Mouse (Mus musculus) CH12.LX (cell line): ENCODE data around the gene Hirip3. TPM values are rescaled to one million over a fixed set of nuclear protein-coding genes. Genes with fewer than 3 reads are reported as not detected.

ENCODE experiments used
- DNase-seq: peaks from one replicate; pipeline ENCODE4 v3.0.0-alpha.2; 2013; ENCODE audit errors: extremely low read depth
- H3K27ac ChIP-seq: 2 replicates; pipeline ENCODE4 v1.5.1; 2012; ENCODE audit warnings: low read depth, mild to moderate bottlenecking, control low read depth, moderate library complexity; ENCODE audit not compliant: insufficient read depth
- H3K27me3 ChIP-seq: replicated peaks from 2 replicates; pipeline ENCODE3; 2012; ENCODE audit warnings: inconsistent platforms
- H3K36me3 ChIP-seq, 2 experiments: replicated peaks in 1 of 2; 2 replicates each; pipeline versions ENCODE3 to v1.6.1; 2012; ENCODE audit warnings: inconsistent platforms in 1 of 2, low read length in 1 of 2, mild to moderate bottlenecking in 1 of 2, mixed read lengths in 1 of 2, moderate library complexity in 1 of 2; ENCODE audit not compliant: control insufficient read depth in 1 of 2, insufficient read depth in 1 of 2
- H3K4me1 ChIP-seq, 2 experiments: 2 replicates each; pipeline ENCODE4 v1.6.1; 2012; ENCODE audit warnings: inconsistent platforms in 1 of 2, moderate library complexity in 1 of 2; ENCODE audit not compliant: insufficient read depth in 2 of 2, control insufficient read depth in 1 of 2
- H3K4me2 ChIP-seq: 2 replicates; pipeline ENCODE4 v1.6.1; 2012; ENCODE audit warnings: low read depth, mild to moderate bottlenecking, control low read depth; ENCODE audit not compliant: poor library complexity, insufficient read depth, severe bottlenecking
- H3K4me3 ChIP-seq, 3 experiments: fragments of 150-350 bp in 1 of 3; sonication (generic) in 1 of 3; replicated peaks in 1 of 3; 2 replicates each; pipeline versions ENCODE3 to v1.5.1; 2011 to 2012; ENCODE audit warnings: low read depth in 2 of 3, low read length in 2 of 3, mild to moderate bottlenecking in 2 of 3, moderate library complexity in 2 of 3, control low read depth in 1 of 3, improper control_type of control experiment in 1 of 3, inconsistent platforms in 1 of 3, mixed read lengths in 1 of 3; ENCODE audit not compliant: poor library complexity in 1 of 3
- H3K79me2 ChIP-seq: replicated peaks from 2 replicates; pipeline ENCODE4 v1.6.1; 2012; ENCODE audit warnings: mild to moderate bottlenecking, moderate library complexity; ENCODE audit not compliant: control insufficient read depth, poor library complexity, insufficient read depth, severe bottlenecking; ENCODE audit errors: extremely low read depth
- H3K9ac ChIP-seq: 2 replicates; pipeline ENCODE4 v1.6.1; 2012; ENCODE audit warnings: low read depth, mild to moderate bottlenecking, control low read depth, moderate library complexity; ENCODE audit not compliant: insufficient read depth
- H3K9me3 ChIP-seq: replicated peaks from 2 replicates; pipeline ENCODE3; 2012; ENCODE audit warnings: low read length, inconsistent platforms, mixed read lengths
- BHLHE40 ChIP-seq: IDR thresholded peaks from 2 replicates; pipeline ENCODE4 v1.6.1; 2011; ENCODE audit warnings: mild to moderate bottlenecking, low read depth, low read length, improper control_type of control experiment
- CHD1 ChIP-seq: IDR thresholded peaks from 2 replicates; pipeline ENCODE4 v1.6.1; 2012; ENCODE audit warnings: low read depth, low read length, improper control_type of control experiment, inconsistent platforms
- CHD2 ChIP-seq: IDR thresholded peaks from 2 replicates; pipeline ENCODE4 v1.6.1; 2011; ENCODE audit warnings: low read length, improper control_type of control experiment
- CTCF ChIP-seq, 2 experiments: IDR thresholded peaks in 1 of 2; conservative IDR thresholded peaks in 1 of 2; 2 replicates each; pipeline ENCODE4 v1.5.1; 2011 to 2012; ENCODE audit warnings: low read depth in 2 of 2, low read length in 2 of 2, improper control_type of control experiment in 1 of 2, inconsistent platforms in 1 of 2, mild to moderate bottlenecking in 1 of 2, moderate library complexity in 1 of 2
- E2F4 ChIP-seq: IDR thresholded peaks from 2 replicates; pipeline ENCODE4 v1.6.1; 2011; ENCODE audit warnings: low read depth, low read length, improper control_type of control experiment; ENCODE audit not compliant: insufficient replicate concordance
- ELF1 ChIP-seq: IDR thresholded peaks from 2 replicates; pipeline ENCODE4 v1.6.1; 2014; ENCODE audit warnings: low read depth, mild to moderate bottlenecking, inconsistent platforms, low read length, improper control_type of control experiment
- EP300 ChIP-seq: IDR thresholded peaks from 2 replicates; pipeline ENCODE4 v1.6.1; 2011; ENCODE audit warnings: low read length, improper control_type of control experiment
- ETS1 ChIP-seq: conservative IDR thresholded peaks from 2 replicates; pipeline ENCODE4 v1.6.1; 2012; ENCODE audit warnings: low read depth, mild to moderate bottlenecking, inconsistent platforms, low read length, improper control_type of control experiment, moderate library complexity
- GABPA ChIP-seq: IDR thresholded peaks from 2 replicates; pipeline ENCODE4 v1.6.1; 2012; ENCODE audit warnings: low read depth, low read length, improper control_type of control experiment, inconsistent platforms; ENCODE audit not compliant: insufficient replicate concordance
- HCFC1 ChIP-seq: IDR thresholded peaks from 2 replicates; pipeline ENCODE4 v1.6.1; 2012; ENCODE audit warnings: low read depth, mild to moderate bottlenecking, inconsistent platforms, low read length, improper control_type of control experiment
- IRF4 ChIP-seq: IDR thresholded peaks from 2 replicates; pipeline ENCODE4 v1.6.1; 2014; ENCODE audit warnings: low read depth, mild to moderate bottlenecking, inconsistent platforms, low read length, improper control_type of control experiment
- JUN ChIP-seq: IDR thresholded peaks from 2 replicates; pipeline ENCODE4 v1.6.1; 2011; ENCODE audit warnings: low read depth, mild to moderate bottlenecking, low read length, improper control_type of control experiment, moderate library complexity; ENCODE audit not compliant: insufficient read depth
- JUND ChIP-seq: conservative IDR thresholded peaks from 2 replicates; pipeline ENCODE4 v1.6.1; 2011; ENCODE audit warnings: low read depth, low read length, improper control_type of control experiment
- KAT2A ChIP-seq: IDR thresholded peaks from 2 replicates; pipeline ENCODE4 v1.6.1; 2012; ENCODE audit warnings: low read length, improper control_type of control experiment, inconsistent platforms; ENCODE audit not compliant: insufficient replicate concordance
- MAFK ChIP-seq: IDR thresholded peaks from 2 replicates; pipeline ENCODE4 v1.6.1; 2011; ENCODE audit warnings: low read length, improper control_type of control experiment; ENCODE audit not compliant: insufficient replicate concordance
- MAX ChIP-seq: IDR thresholded peaks from 2 replicates; pipeline ENCODE4 v1.6.1; 2011; ENCODE audit warnings: low read length, improper control_type of control experiment
- MAZ ChIP-seq: IDR thresholded peaks from 2 replicates; pipeline ENCODE4 v1.6.1; 2012; ENCODE audit warnings: low read depth, mild to moderate bottlenecking, inconsistent platforms, low read length, improper control_type of control experiment, moderate library complexity
- MEF2A ChIP-seq: IDR thresholded peaks from 2 replicates; pipeline ENCODE4 v1.6.1; 2014; ENCODE audit warnings: low read depth, mild to moderate bottlenecking, inconsistent platforms, low read length, improper control_type of control experiment, borderline replicate concordance
- MXI1 ChIP-seq: IDR thresholded peaks from 2 replicates; pipeline ENCODE4 v1.6.1; 2011; ENCODE audit warnings: mild to moderate bottlenecking, low read depth, low read length, improper control_type of control experiment
- MYC ChIP-seq: IDR thresholded peaks from 2 replicates; pipeline ENCODE4 v1.6.1; 2011; ENCODE audit warnings: low read depth, mild to moderate bottlenecking, improper control_type of control experiment, low read length
- NELFE ChIP-seq: IDR thresholded peaks from 2 replicates; pipeline ENCODE4 v1.6.1; 2011; ENCODE audit warnings: low read depth, low read length, improper control_type of control experiment
- NRF1 ChIP-seq: IDR thresholded peaks from 2 replicates; pipeline ENCODE4 v1.6.1; 2014; ENCODE audit warnings: low read depth, mild to moderate bottlenecking, inconsistent platforms, low read length, improper control_type of control experiment, moderate library complexity
- PAX5 ChIP-seq: IDR thresholded peaks from 2 replicates; pipeline ENCODE4 v1.6.1; 2012; ENCODE audit warnings: low read length, inconsistent platforms, mixed read lengths
- POLR2A ChIP-seq: IDR thresholded peaks from 2 replicates; pipeline ENCODE4 v1.6.1; 2011; ENCODE audit warnings: low read depth, mild to moderate bottlenecking, improper control_type of control experiment, low read length
- POLR2AphosphoS2 ChIP-seq: IDR thresholded peaks from 2 replicates; pipeline ENCODE4 v1.6.1; 2011; ENCODE audit warnings: low read depth, low read length, improper control_type of control experiment
- RAD21 ChIP-seq: IDR thresholded peaks from 2 replicates; pipeline ENCODE4 v1.6.1; 2011; ENCODE audit warnings: low read depth, mild to moderate bottlenecking, low read length, improper control_type of control experiment, moderate library complexity
- RCOR1 ChIP-seq: conservative IDR thresholded peaks from 2 replicates; pipeline ENCODE4 v1.6.1; 2012; ENCODE audit warnings: low read depth, mild to moderate bottlenecking, inconsistent platforms, low read length, improper control_type of control experiment
- SIN3A ChIP-seq: IDR thresholded peaks from 2 replicates; pipeline ENCODE4 v1.6.1; 2012; ENCODE audit warnings: low read length, improper control_type of control experiment, inconsistent platforms
- SMC3 ChIP-seq: IDR thresholded peaks from 2 replicates; pipeline ENCODE4 v1.6.1; 2011; ENCODE audit warnings: low read depth, low read length, improper control_type of control experiment
- TBP ChIP-seq: conservative IDR thresholded peaks from 2 replicates; pipeline ENCODE4 v1.6.1; 2011; ENCODE audit warnings: low read depth, low read length, improper control_type of control experiment
- TCF12 ChIP-seq: IDR thresholded peaks from 2 replicates; pipeline ENCODE4 v1.6.1; 2014; ENCODE audit warnings: low read depth, mild to moderate bottlenecking, inconsistent platforms, low read length, improper control_type of control experiment
- UBTF ChIP-seq: IDR thresholded peaks from 2 replicates; pipeline ENCODE4 v1.6.1; 2012; ENCODE audit warnings: low read depth, mild to moderate bottlenecking, inconsistent platforms, low read length, improper control_type of control experiment, moderate library complexity
- USF1 ChIP-seq: IDR thresholded peaks from 2 replicates; pipeline ENCODE4 v1.6.1; 2014; ENCODE audit warnings: low read depth, mild to moderate bottlenecking, inconsistent platforms, low read length, improper control_type of control experiment
- USF2 ChIP-seq: conservative IDR thresholded peaks from 2 replicates; pipeline ENCODE4 v1.6.1; 2011; ENCODE audit warnings: low read depth, low read length, improper control_type of control experiment
- ZC3H11A ChIP-seq: IDR thresholded peaks from 2 replicates; pipeline ENCODE4 v1.6.1; 2012; ENCODE audit warnings: low read depth, mild to moderate bottlenecking, inconsistent platforms, low read length, improper control_type of control experiment
- ZKSCAN1 ChIP-seq: IDR thresholded peaks from 2 replicates; pipeline ENCODE4 v1.6.1; 2012; ENCODE audit warnings: low read depth, inconsistent platforms, low read length, improper control_type of control experiment, borderline replicate concordance
- ZMIZ1 ChIP-seq: IDR thresholded peaks from 2 replicates; pipeline ENCODE4 v1.6.1; 2012; ENCODE audit warnings: low read depth, mild to moderate bottlenecking, inconsistent platforms, low read length, improper control_type of control experiment
- ZNF384 ChIP-seq: IDR thresholded peaks from 2 replicates; pipeline ENCODE4 v1.6.1; 2012; ENCODE audit warnings: low read depth, low read length, improper control_type of control experiment, inconsistent platforms
- dilution Hi-C: fragments of 300-500 bp; cut with MboI; formaldehyde crosslinking; loops from 2 replicates; pipeline ENCODE4 v1.14.3; 2020; ENCODE audit warnings: low sequenced_read_pairs; ENCODE audit not compliant: extremely low pct_unique_long_range_greater_than_20kb, extremely low pct_ligation_motif_present
- in situ Hi-C: fragments of 300-500 bp; cut with MboI; formaldehyde crosslinking; loops from 3 replicates; pipeline ENCODE4 v1.14.3; 2019; ENCODE audit warnings: low sequenced_read_pairs, low pct_ligation_motif_present, low pct_unique_long_range_greater_than_20kb, mixed read lengths
- polyA plus RNA-seq: library from polyadenylated mRNA; unstranded; fragments of >175 nt; gene quantifications from 2 replicates; pipeline ENCODE4 v1.2.1, GENCODE M21; 2012; ENCODE audit warnings: low read depth; ENCODE audit not compliant: insufficient read length
- total RNA-seq, 2 experiments: library from RNA; depleted of rRNA; stranded (reverse); fragments of 300-350 nt in 1 of 2; fragments of >200 nt in 1 of 2; gene quantifications; 2 replicates each; pipeline ENCODE4 v1.2.3; 2012 to 2014

Hirip3 gene
- total RNA-seq (2012; rRNA removed), result 70.9 and 103 TPM in 2 replicates
- total RNA-seq (2014; rRNA removed), result 42.4 and 44.7 TPM in 2 replicates
- polyA plus RNA-seq, result 190 and 267 TPM in 2 replicates

- peak within 1 kb of the TSS; percentile 84 to 87 (median 85) for H3K4me3 ChIP-seq
- H3K4me2 ChIP-seq, result peak within 1 kb of the TSS; percentile 78
- TF ChIP-seq CHD2 (peak; percentile 6; the same call in 1 of the 2 replicates), SMC3 (no peak), SIN3A (peak; percentile 30; the same call in 1 of the 2 replicates), ZNF384 (no peak), GABPA (peak; percentile 37; the same call in 1 of the 2 replicates), JUND (no peak), NELFE (peak; percentile 61), CTCF (conservative IDR thresholded peaks at IDR 0.05 in 1 of 2, IDR thresholded peaks at IDR 0.05 in 1 of 2; ENCODE audit: low read depth in 2 of 2, low read length in 2 of 2) (no peak), ETS1 (no peak), RAD21 (no peak), MAFK (0 out of 2 replicates have a peak, but pooled peaks have one; percentile 37), KAT2A (peak; percentile 88; the same call in 1 of the 2 replicates), IRF4 (peak; percentile 61), ELF1 (peak; percentile 95), USF2 (no peak), POLR2AphosphoS2 (no peak; the same call in none of the 2 replicates), POLR2A (peak; percentile 84), NRF1 (no peak), MEF2A (peak; percentile 29; the same call in 1 of the 2 replicates), ZC3H11A (no peak), E2F4 (0 out of 2 replicates have a peak, but pooled peaks have one; percentile 39), USF1 (no peak), RCOR1 (0 out of 2 replicates have a peak, but pooled peaks have one; percentile 12), MYC (no peak; the same call in 1 of the 2 replicates), MAX (no peak), EP300 (no peak), CHD1 (no peak), TCF12 (peak; percentile 63; the same call in 1 of the 2 replicates), BHLHE40 (no peak), TBP (peak; percentile 40; the same call in 1 of the 2 replicates), MXI1 (no peak), ZMIZ1 (peak; percentile 45; the same call in 1 of the 2 replicates), PAX5 (no peak), JUN (no peak), MAZ (peak; percentile 85), HCFC1 (peak; percentile 95), UBTF (no peak), ZKSCAN1 (no peak)
- TF ChIP-seq, all 38 proteins: peak for 17
- H3K4me1 ChIP-seq, result peaks cover 5 to 58% of the 10 kb centered on the region in 2 experiments
- in situ Hi-C loops (no loop called here), dilution Hi-C loops (no loop called here)
- H3K36me3 ChIP-seq, result peaks cover 55 to 73% of the 10 kb centered on the region in 2 experiments
- peaks cover 32% of the 10 kb centered on the region for H3K79me2 ChIP-seq
- H3K9me3 ChIP-seq, result no peaks in the 10 kb centered on the region
- H3K27ac ChIP-seq, result peak within 1 kb of the TSS; percentile 39
- no peaks in the 10 kb centered on the region for H3K27me3 ChIP-seq
- peak within 1 kb of the TSS; percentile 93 for H3K9ac ChIP-seq
- DNase-seq, result peak; percentile 96
These were observed at the start of gene Hirip3 for GRCm38 (mm10) chr7:126861429-126862130. TSS of gene Hirip3 (plus strand) at chr7:126861972.
